Mouse (Mus musculus): ENCODE data around the gene Alk. TPM values are rescaled to one million over a fixed set of nuclear protein-coding genes. Genes with fewer than 3 reads are reported as not detected.

Alk gene
- total RNA-seq, 2 experiments from 2014 or later: 0.10 TPM; not detected in 1

DNA sequence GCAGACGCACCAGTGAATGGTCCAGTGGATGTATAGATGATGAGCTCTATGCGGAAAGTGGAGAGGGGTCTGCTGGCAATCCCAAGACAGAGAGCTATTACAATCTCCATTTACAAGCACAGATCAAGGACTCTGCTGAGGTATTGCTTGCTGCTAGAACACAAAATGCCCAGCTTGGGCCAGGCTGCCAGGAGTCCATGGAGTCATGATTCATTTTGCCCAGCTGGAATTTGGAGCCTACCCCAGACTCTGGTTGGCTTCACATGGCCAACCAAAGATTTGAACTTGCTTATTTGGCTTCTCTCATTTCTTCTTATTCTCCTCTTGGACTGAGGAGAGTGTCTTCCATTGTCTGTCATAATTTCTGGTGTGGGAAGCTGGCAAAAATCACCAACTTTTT lies 558.8 kb downstream of the Alk start:
- no peak for DNase-seq
- intact Hi-C loops (cut with DNase I): no loop called here

DNA sequence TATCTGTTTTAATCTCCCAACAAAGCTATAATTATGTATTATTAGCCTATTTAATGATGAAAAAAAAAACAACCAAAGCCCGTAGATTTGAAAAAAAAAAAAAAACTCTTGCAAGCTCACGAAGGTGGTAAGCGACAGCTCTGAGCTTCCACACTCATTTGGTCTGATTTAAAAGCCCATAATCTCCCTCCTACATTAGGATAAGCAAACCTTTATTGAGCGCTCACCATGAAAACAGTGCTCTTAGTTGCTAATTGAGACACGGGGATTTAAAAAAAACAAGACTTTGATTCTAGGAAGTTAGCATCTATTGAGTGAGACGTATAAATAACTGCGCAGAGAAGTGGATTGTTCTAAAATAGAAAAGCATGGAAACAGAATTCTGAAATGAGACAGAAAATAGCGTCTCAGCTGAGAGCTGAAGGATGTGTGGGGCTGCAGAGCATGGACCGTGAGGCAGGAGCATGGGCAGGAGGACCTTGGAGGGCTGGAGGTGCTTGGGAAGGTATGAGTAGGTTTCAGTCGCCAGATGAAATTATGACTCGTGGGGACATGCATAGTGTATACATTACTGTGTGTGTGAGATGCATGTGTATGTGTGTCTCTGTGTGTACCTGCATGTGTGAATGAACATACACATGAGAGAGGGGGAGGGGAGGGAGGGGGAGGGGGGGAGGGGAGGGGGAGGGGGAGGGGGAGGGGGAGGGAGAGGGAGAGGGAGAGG lies 560.6 kb downstream of the Alk start:
- intact Hi-C loops (cut with DNase I): no loop called here
- no peak for DNase-seq

DNA sequence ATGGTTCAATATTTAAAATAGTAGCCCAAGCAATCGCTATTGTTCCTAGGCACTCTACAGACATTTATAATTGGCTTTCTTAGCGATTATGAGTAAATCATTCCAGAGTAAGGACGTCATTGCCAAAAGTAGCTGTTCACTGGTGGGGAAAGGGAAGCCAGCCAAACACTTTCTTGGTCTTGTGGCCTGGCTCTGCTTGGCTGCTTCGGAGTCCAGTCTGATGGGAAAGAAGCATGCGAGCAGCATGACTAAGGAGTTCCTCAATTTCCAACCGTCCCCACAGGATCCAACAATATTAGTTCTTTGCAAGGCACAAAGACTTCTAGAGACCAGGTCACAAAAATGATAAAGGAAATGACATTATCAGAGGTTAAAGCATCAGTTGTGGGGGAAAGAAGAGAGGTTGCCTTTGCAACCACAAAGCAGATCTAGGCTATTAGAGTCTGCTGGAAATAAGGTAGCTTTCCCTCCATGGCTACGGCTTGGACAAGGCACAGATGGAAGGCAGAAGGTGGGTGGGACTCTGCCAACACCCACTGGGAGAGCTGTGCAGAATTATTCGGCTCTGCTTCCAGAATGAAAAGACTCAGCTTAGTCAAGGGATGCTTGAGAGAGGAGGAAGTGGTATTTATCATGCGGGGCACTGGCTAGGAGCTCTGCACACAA lies 561.3 kb downstream of the Alk start:
- peak in 1 of 2 experiments; percentile 60 for DNase-seq
- intact Hi-C loops (cut with DNase I): no loop called here

DNA sequence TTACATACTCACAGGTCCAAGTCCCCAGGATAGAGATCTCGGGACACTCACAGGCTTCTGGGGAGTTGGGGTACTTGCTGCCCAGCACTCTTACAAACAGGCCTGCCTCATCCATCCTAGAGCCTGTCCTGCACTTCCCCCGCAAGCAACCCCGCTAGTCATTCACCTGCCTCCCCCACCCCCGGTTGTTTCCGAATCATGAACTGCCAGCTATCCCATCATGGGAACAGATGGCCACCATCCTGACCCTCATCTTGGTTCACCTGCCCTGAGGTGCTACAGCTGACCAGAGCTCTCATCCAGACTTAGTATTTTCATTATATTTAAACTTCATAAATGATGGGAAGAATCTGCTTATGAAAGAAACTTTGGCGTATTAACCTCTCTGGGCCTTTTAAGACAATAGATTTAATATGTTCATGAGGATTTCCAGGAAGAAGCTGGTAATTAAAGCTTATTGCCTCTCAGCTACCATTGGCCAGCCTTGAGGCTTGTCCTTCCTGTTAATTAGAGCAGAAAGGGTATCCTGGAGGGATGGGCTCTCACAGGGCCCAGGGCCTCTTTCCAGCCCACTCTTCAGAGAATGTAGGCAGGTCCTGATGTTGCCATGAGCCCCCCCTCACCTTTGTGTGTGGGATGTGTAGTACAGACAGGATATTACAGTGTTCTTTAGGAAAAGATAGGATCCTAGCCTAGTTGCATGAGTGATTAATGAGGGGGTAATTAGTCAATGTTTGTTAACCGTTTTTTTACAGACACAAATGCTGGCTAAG lies 565.1 kb downstream of the Alk start:
- DNase-seq: no peak
- intact Hi-C loops (cut with DNase I): no loop called here

DNA sequence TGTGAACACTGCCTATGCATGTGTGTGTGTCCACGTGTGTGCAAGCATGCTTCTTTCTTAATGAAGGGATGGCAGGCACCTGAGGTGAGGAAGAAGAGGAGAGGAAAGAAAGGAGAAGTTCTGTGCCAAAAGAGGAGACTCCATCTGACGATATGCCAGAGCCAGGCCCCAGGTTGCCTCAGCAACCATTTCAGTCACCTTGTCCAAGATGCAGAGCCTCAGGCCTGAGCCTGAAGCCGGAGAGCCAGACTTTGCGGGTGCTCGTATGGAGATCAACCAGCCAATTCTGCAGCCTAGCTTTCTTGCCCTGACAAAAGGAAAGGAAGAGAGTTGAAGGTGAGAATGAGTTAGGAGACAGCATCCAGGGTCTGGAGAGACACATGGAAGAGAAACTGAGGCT lies 566.1 kb downstream of the Alk start:
- intact Hi-C loops (cut with DNase I): no loop called here
- DNase-seq: no peak

DNA sequence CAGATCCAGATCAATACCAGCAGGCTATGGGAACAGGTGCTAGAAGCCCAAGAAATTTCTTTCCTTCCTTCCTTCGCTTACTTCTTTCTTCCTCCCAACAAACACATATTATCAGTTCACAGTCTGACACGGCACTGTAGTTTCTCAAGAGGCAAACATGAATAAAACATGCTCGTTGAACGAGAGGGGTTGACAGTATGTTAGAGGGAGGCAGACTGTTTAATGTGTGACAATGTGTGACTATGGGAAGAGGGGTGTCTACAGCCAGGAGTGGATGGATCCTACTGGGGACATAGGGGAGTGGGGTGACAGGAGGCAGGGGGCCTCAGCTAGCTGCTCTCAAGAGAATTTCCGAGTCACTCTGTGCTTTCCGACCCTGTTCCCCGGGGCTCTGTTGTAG lies 573.8 kb downstream of the Alk start:
- DNase-seq: no peak
- intact Hi-C loops (cut with DNase I): no loop called here

DNA sequence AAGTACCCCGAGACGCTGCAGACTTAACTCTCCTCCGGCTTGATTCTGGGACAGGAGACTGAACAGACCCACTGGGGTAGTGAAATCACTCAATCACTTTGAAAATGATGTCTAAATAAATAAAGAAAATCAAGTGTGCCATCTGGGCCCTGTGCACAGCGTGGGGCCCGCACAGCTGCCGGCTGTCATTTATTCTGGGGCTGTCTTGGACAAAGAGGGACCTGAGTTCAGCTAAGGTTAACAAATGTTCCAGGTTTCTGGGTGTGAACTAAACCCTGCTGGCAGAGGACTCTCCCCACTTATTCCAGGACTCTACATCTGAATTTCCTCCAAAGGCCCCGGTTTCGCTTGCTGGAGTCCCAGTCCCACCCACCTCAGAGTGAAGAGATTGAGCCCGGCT lies 581.1 kb downstream of the Alk start:
- no peak for DNase-seq
- intact Hi-C loops (cut with DNase I): no loop called here

DNA sequence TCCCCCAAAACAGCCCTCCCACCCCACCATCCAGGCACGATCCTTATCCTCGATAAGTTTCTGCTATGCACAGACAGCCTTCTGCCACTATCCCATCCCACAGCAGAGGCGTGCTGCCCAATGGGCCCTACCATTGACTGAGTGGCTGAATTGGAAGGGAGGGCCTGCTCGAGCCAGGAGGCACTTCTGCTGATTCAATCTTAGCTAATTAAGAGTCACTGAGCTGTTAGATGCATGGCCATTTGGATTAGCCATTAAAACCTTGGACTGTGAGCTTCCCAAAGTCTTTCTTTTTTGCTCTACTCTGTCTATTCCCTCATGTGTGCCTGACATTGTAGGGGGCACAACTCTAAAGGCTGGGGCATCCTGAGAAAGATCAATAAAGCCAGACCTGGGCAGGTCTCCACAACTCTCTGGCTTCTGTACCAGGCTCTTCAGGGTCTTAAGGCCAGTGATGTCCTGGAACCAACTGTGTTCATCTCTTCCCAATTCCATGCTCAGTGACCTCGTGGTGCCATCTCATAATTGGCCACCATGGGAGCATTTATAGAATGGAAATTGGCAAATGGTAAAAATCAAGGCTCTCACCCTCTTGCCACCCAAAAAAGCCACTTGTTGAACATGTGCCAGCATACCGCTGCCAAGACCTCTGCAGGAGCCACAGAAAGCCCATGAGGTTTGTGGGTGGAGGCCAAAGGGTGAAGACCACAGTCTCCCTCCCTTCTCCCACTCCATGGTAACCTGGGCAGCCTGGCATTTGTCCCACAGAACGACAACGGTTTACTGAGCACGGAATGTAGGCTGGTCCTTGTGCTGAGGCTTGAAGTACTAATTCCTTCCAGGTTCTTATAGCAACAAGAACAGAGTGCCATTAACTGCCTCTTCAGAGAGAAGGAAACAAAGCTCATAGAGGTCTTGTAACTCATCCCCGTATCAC lies 582.4 kb downstream of the Alk start:
- intact Hi-C loops (cut with DNase I): no loop called here
- DNase-seq: no peak

DNA sequence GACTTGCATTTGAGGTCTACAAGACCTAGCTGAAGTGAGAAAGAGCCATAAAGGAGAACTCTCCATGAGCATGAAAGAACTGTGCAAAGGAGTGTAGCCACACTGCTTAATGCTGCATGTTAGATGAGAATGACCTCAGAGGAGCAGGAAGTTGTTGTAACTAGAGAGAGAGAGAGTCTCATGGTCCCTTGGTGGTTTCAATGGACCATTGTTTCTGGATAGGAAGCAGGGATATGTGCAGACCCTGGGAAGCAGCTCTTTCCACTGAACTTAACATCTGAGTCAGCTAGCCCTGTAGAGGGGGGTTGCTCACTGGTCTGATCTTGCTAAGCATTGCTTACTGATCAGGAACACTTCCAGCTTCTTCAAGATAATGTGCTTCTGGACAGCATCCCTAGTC lies 587.1 kb downstream of the Alk start:
- intact Hi-C loops (cut with DNase I): no loop called here
- DNase-seq: no peak

DNA sequence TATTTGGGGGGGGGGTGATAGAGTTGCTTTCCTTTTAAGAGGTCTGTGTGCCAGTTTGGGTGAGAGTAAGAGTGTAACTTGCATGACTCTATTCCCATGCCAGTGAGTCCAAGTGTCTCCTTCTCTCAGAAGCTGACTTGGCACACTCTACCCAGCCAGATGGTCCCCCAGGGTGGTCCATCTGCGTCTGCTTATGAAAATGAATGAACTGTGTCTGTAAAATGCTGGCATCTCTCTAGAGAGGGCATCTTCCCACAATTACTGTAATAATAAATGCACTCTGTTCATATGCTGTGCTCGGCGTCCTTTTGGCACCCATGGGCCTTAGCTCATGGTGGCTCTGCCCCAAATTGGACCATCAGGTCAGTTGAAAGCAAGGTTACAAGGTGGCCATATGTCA lies 589.2 kb downstream of the Alk start:
- intact Hi-C loops (cut with DNase I): no loop called here
- no peak for DNase-seq

DNA sequence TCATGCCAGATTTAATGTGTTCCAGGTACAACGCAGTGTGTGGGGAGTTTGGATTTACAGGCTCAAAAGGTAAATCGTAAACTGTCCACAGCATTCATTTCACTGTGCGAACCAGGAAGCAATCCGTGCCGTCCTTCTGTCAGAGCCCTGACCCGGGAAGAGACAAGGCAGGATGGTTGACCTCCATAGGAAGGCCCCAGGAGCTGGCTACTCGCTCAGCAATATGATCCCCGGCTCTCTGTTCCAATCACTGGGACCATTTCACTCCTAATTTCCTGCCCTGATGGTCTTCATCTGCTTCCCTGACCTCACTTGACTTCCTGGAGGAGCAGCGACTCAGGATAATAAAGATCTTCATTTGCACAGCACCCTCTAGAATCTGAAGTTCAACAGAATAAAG lies 591.7 kb downstream of the Alk start:
- intact Hi-C loops (cut with DNase I): no loop called here
- DNase-seq: no peak

DNA sequence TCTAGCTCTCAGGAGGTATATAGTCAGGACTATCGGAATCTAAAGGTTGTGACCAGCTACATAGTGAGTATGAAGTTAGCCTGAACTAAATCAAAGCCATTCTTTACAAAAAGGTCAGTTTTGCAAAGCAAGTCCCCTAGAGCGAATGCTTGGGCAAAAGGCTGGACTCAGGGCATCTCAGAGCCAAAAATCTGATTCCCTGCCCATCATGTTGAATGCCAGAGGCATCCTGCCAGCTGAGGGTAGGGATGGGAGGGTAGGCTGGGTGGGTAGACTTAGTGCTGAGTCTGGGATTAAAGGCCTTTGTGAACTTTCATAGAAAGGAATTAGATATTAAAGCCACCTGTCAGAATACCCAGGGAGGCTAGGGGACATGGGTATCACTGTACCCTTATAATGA lies 594.6 kb downstream of the Alk start:
- intact Hi-C loops (cut with DNase I): no loop called here
- DNase-seq: no peak

DNA sequence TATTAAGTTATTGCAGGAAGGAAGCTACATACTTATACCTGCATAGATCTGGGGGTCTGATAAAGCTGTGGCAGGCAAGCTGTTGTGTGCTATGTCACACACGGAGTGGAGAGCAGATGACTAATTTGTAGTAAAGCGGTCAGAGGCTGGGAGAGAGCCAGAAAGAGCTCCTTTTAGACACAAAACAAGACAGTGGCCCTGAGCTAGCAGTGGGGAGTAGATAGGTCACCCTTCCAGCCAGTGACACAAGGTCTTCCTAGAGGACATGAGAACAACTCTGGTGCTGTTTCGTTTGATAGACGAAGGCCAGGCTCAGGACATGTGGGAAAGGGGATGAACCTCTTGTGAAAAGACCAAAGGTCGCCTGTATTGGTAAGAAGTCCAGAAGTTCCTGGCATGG lies 596.0 kb downstream of the Alk start:
- intact Hi-C loops (cut with DNase I): no loop called here
- DNase-seq: no peak

DNA sequence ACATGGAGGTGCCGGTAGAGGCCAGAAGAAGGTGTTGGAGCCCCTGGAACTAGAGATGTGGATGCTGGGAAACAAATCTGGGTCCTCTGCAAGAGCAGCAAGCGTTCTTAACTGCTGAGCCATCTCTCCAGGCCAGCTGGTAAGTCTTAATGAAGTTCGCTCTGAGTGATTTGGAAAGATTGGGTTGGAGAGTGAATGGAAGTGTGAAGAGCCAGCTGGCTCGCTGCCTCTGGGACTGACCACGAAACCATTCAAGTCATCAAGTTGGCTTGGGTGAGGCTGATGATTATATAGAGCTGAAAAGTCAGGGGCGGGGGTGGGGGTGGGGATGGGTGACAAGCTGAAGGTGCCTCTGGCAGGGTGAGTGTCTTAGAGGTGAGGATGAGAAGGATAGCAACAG lies 599.1 kb downstream of the Alk start:
- intact Hi-C loops (cut with DNase I): no loop called here
- peak in 1 of 2 experiments; percentile 24 for DNase-seq

DNA sequence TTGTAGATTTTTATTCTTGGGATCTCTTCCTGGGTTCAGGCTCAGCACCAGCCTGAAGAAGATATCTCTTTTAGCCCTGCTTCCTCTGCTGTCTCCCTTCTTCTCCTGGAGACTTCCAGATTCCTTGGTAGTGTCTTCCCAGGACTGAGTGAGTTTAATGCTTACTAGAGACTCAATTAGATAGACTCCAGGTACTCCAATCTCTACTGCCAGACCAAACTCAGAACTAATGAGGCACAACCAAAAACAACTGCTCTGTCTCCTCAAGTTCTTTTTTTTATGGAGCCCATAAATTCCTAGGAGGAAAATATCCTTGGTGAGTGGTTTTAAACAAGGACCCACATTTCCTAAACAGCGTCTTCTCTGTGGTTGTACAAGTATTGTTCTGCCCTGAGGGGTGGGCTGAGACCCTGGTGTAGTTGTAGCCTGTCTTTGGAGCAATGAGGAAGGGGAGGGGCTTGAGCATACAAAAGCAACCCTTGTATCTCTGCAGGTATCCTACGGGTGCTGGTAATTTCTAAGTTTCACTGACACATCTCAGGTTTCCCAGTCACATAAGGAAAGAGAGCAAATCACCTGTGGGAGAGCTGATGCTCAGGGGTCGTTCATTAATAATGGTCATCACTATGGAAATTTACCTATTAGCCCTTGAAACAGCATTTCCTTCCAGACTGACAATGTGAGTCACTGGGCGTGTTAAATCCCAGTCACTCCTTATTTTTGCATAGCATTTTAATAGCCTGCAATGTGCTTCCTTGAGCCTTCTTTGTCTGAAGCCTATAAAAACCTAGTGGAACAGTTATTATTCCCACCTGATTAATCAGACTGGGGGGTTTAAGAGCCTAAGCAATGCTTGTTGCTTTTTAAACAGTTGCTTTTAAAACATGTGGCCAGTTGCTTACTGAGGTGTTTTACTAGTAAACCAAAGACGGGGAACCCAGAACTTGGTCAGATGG lies 604.6 kb downstream of the Alk start:
- no peak for DNase-seq
- intact Hi-C loops (cut with DNase I): no loop called here

DNA sequence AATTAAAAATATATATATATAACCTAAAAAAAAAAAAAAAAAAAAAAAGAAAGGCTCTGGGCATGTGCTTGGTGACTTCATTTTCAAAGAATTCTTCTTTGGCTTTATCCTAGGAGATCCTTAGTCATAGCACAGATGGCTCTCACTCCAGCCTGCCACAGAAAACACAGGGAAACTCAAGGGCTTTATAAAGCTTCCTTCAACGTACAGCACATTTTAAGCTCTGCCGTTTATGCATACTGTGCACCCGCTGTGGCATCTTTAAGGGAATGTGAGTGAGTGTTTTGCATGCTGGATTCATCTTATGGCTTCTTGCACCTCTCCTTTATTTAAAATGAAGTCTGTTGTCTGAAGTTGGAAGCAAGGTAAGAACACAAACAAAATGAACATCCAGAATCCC lies 606.7 kb downstream of the Alk start:
- intact Hi-C loops (cut with DNase I): no loop called here
- no peak for DNase-seq

DNA sequence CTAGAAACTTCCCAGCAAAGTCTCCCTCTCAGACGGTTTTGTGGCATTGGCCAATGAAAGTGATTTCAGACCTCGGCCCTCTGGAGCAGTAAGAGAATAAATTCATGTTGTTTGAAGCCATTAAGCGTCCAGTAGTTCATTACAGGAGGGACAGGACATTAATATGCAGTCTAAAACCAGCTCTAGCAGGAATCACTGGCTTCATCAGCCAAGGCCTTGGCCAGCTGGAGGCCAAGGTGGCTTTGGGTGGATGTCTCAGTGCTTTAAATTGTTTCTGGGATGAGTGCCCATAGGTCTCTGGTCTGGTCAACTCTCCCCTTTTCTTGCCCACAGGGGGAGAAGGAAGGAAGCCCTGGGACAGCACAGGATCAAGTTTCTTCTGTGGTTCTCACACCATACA lies 608.9 kb downstream of the Alk start:
- intact Hi-C loops (cut with DNase I): no loop called here
- no peak for DNase-seq

DNA sequence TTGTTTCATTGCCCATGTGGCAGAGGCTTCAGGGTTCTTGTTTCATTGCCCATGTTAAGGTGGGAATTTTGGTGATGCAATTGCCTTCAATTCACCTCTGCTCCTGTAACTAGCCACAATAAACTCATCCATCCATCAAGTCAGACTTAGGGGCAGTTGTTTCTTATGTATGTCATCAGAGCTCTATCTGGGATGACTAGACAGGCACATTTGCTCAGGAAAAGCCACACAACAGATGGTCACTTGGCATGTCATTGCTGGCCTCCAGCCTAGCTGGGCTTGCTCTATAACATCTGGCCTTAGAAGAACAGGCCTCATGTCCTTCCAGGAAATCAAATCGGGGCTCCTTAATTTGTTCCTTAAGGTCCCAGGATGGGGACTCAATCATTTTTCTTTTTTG lies 610.3 kb downstream of the Alk start:
- intact Hi-C loops (cut with DNase I): no loop called here
- peak; percentile 26 to 35 for DNase-seq

DNA sequence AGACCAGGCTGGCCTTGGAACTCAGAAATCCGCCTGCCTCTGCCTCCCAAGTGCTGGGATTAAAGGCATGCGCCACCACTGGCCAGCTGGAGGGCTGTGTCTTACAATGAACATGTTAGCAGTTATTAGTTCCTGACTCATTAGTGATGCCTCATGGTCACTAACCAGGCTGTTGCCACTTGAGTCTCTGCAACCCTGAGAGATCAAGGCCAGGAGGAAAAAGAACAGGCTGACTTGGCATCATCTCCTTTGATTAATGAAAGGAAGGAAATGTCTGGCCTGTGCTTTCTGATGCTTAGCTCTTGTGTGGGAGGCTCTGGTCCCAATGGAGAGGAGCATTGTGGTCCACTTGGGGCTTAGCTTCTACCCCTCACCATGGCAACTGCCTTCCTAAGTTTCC lies 611.4 kb downstream of the Alk start:
- no peak for DNase-seq

DNA sequence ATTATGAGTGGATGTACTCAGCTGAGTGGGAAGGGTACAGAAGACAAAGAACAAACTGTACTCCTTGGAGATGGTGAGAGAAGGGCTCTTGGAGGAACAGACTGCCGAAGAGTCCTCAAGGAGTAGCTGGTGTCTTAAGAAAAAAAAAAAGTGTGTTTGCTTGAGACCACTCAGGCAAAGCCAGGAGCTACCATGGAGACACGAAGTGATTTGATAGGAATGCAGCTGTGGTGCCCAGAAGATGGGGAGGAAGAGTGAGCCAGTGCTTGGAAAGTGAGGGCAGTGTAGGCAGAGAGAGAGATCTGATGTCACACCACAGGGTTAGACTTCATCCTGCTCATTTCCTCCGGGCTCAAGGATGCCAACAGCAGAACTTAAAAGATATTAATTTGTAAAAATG lies 613.2 kb downstream of the Alk start:
- intact Hi-C loops (cut with DNase I): no loop called here
- no peak for DNase-seq

More for the DNA sequence above, 611.4 kb downstream of the Alk start:
- intact Hi-C loops (cut with DNase I): no loop called here

Measured in gastrocnemius, postnatal 36 days (tissue).